ENCODE assay signal across 8 mouse cellular contexts in the genomic region with DNA sequence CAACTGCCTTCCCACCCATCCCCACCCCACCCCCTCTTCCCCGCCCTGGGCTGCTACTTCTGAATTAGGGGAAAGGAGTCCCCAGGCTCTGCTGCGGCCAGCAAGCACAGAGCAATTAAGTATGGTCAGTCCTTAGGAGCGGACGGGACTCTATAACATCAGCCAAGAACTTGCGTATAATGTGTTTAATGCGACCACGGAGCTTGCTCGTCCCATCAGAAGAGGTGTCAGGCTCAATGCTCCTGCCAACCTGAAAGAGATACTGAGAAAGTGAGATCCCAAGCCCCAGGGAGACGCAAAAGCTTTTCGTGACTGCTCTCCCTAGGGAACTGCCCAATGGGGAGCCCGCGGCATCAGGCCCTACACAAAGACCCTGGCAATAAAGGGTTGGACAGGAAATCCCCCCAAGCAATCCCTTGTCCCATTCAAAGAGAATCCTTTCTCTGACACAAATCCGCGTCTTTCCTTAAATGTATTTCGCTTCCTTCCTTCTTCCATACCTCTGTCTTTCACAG. TPM values are rescaled to one million over a fixed set of nuclear protein-coding genes. Genes with fewer than 3 reads are reported as not detected.
DNase-seq lines count a peak whose midpoint lies in the region; ATAC-seq lines count a peak whose summit lies in the region.

No protein-coding gene starts in this region.

- no peaks in the 10 kb centered on the region for H3K27me3 ChIP-seq in limb, embryonic 15.5 days
- H3K27me3 ChIP-seq in stomach, embryonic 15.5 days (replicated peaks), result no peaks in the 10 kb centered on the region

- no peaks in the 10 kb centered on the region for H3K9me3 ChIP-seq in limb, embryonic 15.5 days
- H3K9me3 ChIP-seq in stomach, embryonic 15.5 days, result no peaks in the 10 kb centered on the region

- H3K9ac ChIP-seq in limb, embryonic 15.5 days, result peak overlapping the region; percentile 61; the same call in 1 of the 2 replicates
- H3K9ac ChIP-seq in stomach, embryonic 15.5 days, result peak overlapping the region; percentile 57; the same call in 1 of the 2 replicates

- peak overlapping the region; percentile 95 for H3K27ac ChIP-seq in limb, embryonic 15.5 days
- peak overlapping the region; percentile 68 for H3K27ac ChIP-seq in stomach, embryonic 15.5 days

- H3K4me2 ChIP-seq in limb, embryonic 15.5 days, result peak overlapping the region; percentile 71
- H3K4me2 ChIP-seq in stomach, embryonic 15.5 days, result peak overlapping the region; percentile 93

- H3K4me3 ChIP-seq in limb, embryonic 15.5 days, result peak overlapping the region; percentile 64
- peak overlapping the region; percentile 60 for H3K4me3 ChIP-seq in stomach, embryonic 15.5 days (replicated peaks)

- peaks cover 16% of the 10 kb centered on the region for H3K4me1 ChIP-seq in limb, embryonic 15.5 days
- H3K4me1 ChIP-seq in stomach, embryonic 15.5 days, result peaks cover 11% of the 10 kb centered on the region

- no peaks in the 10 kb centered on the region for H3K36me3 ChIP-seq in limb, embryonic 15.5 days
- H3K36me3 ChIP-seq in stomach, embryonic 15.5 days, result no peaks in the 10 kb centered on the region

- no peak for ATAC-seq in limb, embryonic 15.5 days (ENCODE audit: insufficient number of reproducible peaks, low FRiP score, low TSS enrichment, low read depth)
- no peak; the same call in 1 of the 2 replicates for ATAC-seq in stomach, embryonic 15.5 days (ENCODE audit: insufficient read depth, low FRiP score, low read depth)

- DNase-seq in embryo, embryonic 11 days, result peak; percentile 69
- no peak for DNase-seq in embryo, embryonic 9.5 days (ENCODE audit: extremely low spot score)
- DNase-seq in retina, postnatal 1 day, result peak; percentile 50
- DNase-seq in retina, embryonic 14.5 days (ENCODE audit: low spot score), result no peak
- DNase-seq in adrenal gland, adult 18-20 months (ENCODE audit: low spot score in 2 of 2), result no peak
- no peak for DNase-seq in adipocyte (ENCODE audit: low spot score)

- 3% methylated on average over 15 of the region's 15 CpGs for WGBS in limb, embryonic 15.5 days
- 4% methylated on average over 15 of the region's 15 CpGs for WGBS in stomach, embryonic 15.5 days

RNA-seq across cellular contexts. Expression of gene Vcan, which starts 0.4 kb away (rescaled TPM):
- polyA plus RNA-seq in limb, embryonic 15.5 days (2015; fragmentation: Nextera tagmentation; extraction: Ambion mirVana), result 78.3 and 94.6 TPM in 2 replicates
- 31.2 and 34.2 TPM in 2 replicates for polyA plus RNA-seq in stomach, embryonic 15.5 days (2015; fragmentation: Nextera tagmentation; extraction: Ambion mirVana)
- 1 to 10 TPM; 1.7 to 4.7 TPM for total RNA-seq in adrenal gland, adult 18-20 months (2021)

Comparison
In these comparisons a context has a peak if more than half of its experiments do, and no peak if none do; other contexts are left out.
1. DNase-seq: peak in embryo, embryonic 11 days (single experiment) and retina, postnatal 1 day (single experiment); none in embryo, embryonic 9.5 days (single experiment), retina, embryonic 14.5 days (single experiment), adrenal gland, adult 18-20 months (0 of 2) and adipocyte (single experiment).